Mouse (Mus musculus) intestine, embryonic 16.5 days (tissue): ENCODE data around the gene Tbcel. TPM values are rescaled to one million over a fixed set of nuclear protein-coding genes. Genes with fewer than 3 reads are reported as not detected.

Experiments
- ATAC-seq: fragments of 200-750 bp; cut with Nextera tagmentation; 2 replicates; pipeline ENCODE4 v1.8.0; 2017; ENCODE audit warnings: moderate TSS enrichment, moderate library complexity
- H3K27ac ChIP-seq: fragments of 300-500 bp; sonication (generic); 2 replicates; pipeline ENCODE4 v1.5.1; 2014; ENCODE audit warnings: mild to moderate bottlenecking, low read length
- H3K27me3 ChIP-seq: fragments of 300-500 bp; sonication (generic); replicated peaks from 2 replicates; pipeline ENCODE4 v1.6.1; 2014; ENCODE audit warnings: low read length, control low read depth, mixed read lengths; ENCODE audit not compliant: control insufficient read depth, insufficient read depth
- H3K36me3 ChIP-seq: fragments of 300-500 bp; sonication (generic); 2 replicates; pipeline ENCODE4 v1.6.1; 2014; ENCODE audit warnings: low read length, control low read depth; ENCODE audit not compliant: control insufficient read depth, insufficient read depth
- H3K4me1 ChIP-seq: fragments of 300-500 bp; sonication (generic); 2 replicates; pipeline ENCODE4 v1.6.1; 2014; ENCODE audit warnings: low read length, control low read depth, mixed read lengths; ENCODE audit not compliant: control insufficient read depth, insufficient read depth
- H3K4me2 ChIP-seq: fragments of 300-500 bp; sonication (generic); 2 replicates; pipeline ENCODE4 v1.6.1; 2014; ENCODE audit warnings: low read depth, low read length, control low read depth
- H3K4me3 ChIP-seq: fragments of 300-500 bp; sonication (generic); 2 replicates; pipeline ENCODE4 v1.5.1; 2014; ENCODE audit warnings: mild to moderate bottlenecking, low read length
- H3K9ac ChIP-seq: fragments of 300-500 bp; sonication (generic); 2 replicates; pipeline ENCODE4 v1.6.1; 2014; ENCODE audit warnings: low read depth, low read length
- H3K9me3 ChIP-seq: fragments of 300-500 bp; sonication (generic); 2 replicates; pipeline ENCODE4 v1.6.1; 2016; ENCODE audit warnings: low read length, control low read depth; ENCODE audit not compliant: control insufficient read depth
- WGBS: fragments of 180-500 bp; shearing (Covaris S2); extraction: QIAGEN DNeasy Blood & Tissue Kit; methylation state at CpG from one replicate; pipeline ENCODE4 v1.1.7; 2014; 5-methylcytosine and 5-hydroxymethylcytosine counted together
- polyA plus RNA-seq: library from polyadenylated mRNA; unstranded; fragments of >200 nt; fragmentation: Nextera tagmentation; extraction: Ambion mirVana; gene quantifications from 2 replicates; pipeline ENCODE4 v1.2.1, GENCODE M21; 2015

Gene Tbcel
- polyA plus RNA-seq, 1 experiment from 2014 or later: 5.1 TPM

DNA sequence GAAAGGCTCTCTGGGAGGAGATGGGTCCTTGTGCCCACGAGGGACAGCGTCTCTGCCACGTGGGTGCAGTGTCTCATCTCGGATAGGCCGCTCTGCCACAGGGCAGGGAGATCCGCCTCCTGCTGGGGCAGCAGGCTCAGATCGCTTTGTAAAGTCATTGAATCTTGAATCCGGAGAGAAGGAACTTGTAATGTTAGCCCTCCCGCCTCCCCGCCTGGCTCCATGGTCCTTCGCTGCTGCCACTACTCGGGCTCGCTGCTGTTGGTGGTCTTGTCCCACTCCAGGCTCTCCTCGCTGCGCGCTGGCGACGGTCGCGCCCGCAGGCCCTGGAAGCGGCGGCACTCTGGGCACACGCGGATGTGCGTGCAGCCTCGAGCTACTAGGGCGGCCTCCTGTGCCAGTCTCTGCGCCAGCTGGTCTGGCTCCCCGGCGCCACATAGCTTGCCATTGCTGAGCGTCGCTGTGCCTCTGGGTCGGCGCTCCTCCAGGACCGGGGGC is 13.0 kb upstream of the Tbcel start:
- peak; percentile 36; the same call in 1 of the 2 replicates for ATAC-seq
- Histone ChIP-seq H3K9ac (peak overlapping the region; percentile 36; the same call in 1 of the 2 replicates), H3K4me1 (0 out of 2 replicates have a peak, but pooled peaks cover 2% of the 10 kb centered on the region), H3K9me3 (no peaks in the 10 kb centered on the region), H3K4me2 (peak overlapping the region; percentile 52), H3K36me3 (no peaks in the 10 kb centered on the region), H3K27me3 (no peaks in the 10 kb centered on the region), H3K4me3 (peak overlapping the region; percentile 21), H3K27ac (no peak overlapping the region)
- WGBS: 29% methylated on average over 36 of the region's 36 CpGs

DNA sequence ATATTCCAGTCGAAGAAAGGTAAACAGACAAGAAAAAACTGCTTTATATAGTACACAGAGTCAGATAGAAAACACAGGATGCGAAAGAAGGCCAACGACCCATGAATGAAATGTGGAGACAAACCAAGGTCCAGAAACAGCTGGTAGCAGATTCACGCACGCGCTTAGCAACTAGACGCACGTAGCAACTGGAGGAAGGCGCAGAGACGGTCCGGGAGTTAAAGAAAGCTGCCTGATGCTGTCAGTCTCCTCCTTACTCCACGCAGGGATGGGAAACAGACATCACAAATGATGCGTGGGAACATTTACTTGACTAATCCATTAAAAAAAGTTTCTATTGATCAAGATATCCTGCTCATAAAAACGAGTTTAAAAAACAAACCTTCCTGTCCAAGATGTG is 10.6 kb upstream of the Tbcel start:
- ATAC-seq: no peak
- H3K4me1 ChIP-seq: 0 out of 2 replicates have a peak, but pooled peaks cover 2% of the 10 kb centered on the region
- H3K36me3 ChIP-seq: no peaks in the 10 kb centered on the region
- H3K27me3 ChIP-seq: no peaks in the 10 kb centered on the region
- no peak overlapping the region for H3K27ac ChIP-seq
- no peaks in the 10 kb centered on the region for H3K9me3 ChIP-seq
- no peak overlapping the region for H3K4me3 ChIP-seq
- H3K9ac ChIP-seq: no peak overlapping the region
- no peak overlapping the region for H3K4me2 ChIP-seq
- 47% methylated on average over 14 of the region's 14 CpGs for WGBS

- Histone ChIP-seq H3K27ac (no peak overlapping the region), H3K4me1 (peaks cover 7% of the 10 kb centered on the region), H3K9ac (no peak overlapping the region), H3K27me3 (no peaks in the 10 kb centered on the region), H3K9me3 (no peaks in the 10 kb centered on the region), H3K4me3 (no peak overlapping the region), H3K36me3 (no peaks in the 10 kb centered on the region), H3K4me2 (no peak overlapping the region)
- ATAC-seq: no peak
- WGBS: 56% methylated on average over 5 of the region's 5 CpGs
These were observed 5.5 kb upstream of the Tbcel start for GRCm38 (mm10) chr9:42513159-42513558.

DNA sequence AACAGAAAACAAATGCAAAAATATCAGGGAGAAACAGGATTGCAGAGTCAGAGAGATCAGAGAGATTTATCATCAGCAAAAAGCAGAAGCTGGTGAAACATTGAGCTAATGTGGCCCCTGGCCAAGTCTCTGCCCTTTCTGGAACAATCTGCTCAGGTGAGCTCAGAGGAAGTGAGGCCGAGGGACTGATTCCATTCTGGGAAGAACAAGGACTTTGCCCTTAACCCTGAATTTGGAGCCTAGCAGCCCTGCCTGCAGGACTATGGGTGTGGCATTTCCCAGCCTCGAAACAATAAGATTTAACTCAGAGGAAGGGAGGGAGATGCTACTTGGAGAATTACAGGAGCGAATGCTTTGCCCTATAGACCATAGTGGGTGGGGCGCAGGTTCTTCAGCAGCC is 4.7 kb upstream of the Tbcel start:
- H3K9me3 ChIP-seq: no peaks in the 10 kb centered on the region
- H3K4me2 ChIP-seq: no peak overlapping the region
- ATAC-seq: peak; percentile 92
- H3K4me3 ChIP-seq: no peak overlapping the region
- WGBS: 45% methylated on average over 4 of the region's 4 CpGs
- H3K27ac ChIP-seq: peak overlapping the region; percentile 50; the same call in 1 of the 2 replicates
- no peaks in the 10 kb centered on the region for H3K27me3 ChIP-seq
- no peak overlapping the region for H3K9ac ChIP-seq
- H3K4me1 ChIP-seq: peaks cover 7% of the 10 kb centered on the region
- no peaks in the 10 kb centered on the region for H3K36me3 ChIP-seq

DNA sequence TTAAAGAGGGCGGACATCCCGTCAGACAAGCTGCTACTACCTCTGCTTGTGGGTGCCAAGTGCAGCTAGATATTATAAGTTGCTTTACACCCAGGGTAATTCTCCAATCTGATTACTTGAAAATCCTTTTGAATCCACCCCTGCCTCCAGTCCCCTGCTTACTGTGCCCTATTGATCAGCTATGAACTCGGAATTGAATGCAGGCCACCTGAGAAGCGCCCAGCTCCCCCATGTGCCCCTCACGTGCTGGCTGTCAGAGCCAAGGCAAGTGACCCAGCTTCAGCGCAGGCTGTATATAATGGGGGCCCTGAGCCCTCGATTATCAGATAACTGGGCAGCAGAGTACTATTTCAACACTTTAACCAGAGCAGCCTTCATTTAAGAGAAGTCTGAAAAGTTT is 626 bp upstream of the Tbcel start:
- Histone ChIP-seq H3K4me3 (no peak overlapping the region), H3K4me2 (no peak overlapping the region), H3K27me3 (no peaks in the 10 kb centered on the region), H3K9ac (no peak overlapping the region), H3K36me3 (no peaks in the 10 kb centered on the region), H3K27ac (no peak overlapping the region), H3K4me1 (peaks cover 7% of the 10 kb centered on the region), H3K9me3 (no peaks in the 10 kb centered on the region)
- WGBS: 66% methylated on average over 7 of the region's 7 CpGs
- ATAC-seq: no peak

- Histone ChIP-seq H3K4me1 (peaks cover 2% of the 10 kb centered on the region; the same call in 1 of the 2 replicates), H3K4me2 (no peak overlapping the region), H3K4me3 (no peak overlapping the region), H3K27me3 (no peaks in the 10 kb centered on the region), H3K27ac (no peak overlapping the region), H3K9me3 (no peaks in the 10 kb centered on the region), H3K9ac (no peak overlapping the region), H3K36me3 (no peaks in the 10 kb centered on the region)
- WGBS: 27% methylated on average over 1 of the region's 1 CpGs
- ATAC-seq: peak; percentile 60
These were observed 587 bp downstream of the Tbcel start for GRCm38 (mm10) chr9:42507022-42507421.

GRCm38 (mm10) chr9:42504971-42505510 is 2.6 kb downstream of the Tbcel start:
- Histone ChIP-seq H3K4me2 (no peak overlapping the region), H3K27ac (no peak overlapping the region), H3K4me1 (peaks cover 2% of the 10 kb centered on the region; the same call in 1 of the 2 replicates), H3K27me3 (no peaks in the 10 kb centered on the region), H3K4me3 (no peak overlapping the region), H3K9ac (no peak overlapping the region), H3K9me3 (no peaks in the 10 kb centered on the region), H3K36me3 (no peaks in the 10 kb centered on the region)
- 81% methylated on average over 3 of the region's 3 CpGs for WGBS
- no peak for ATAC-seq

GRCm38 (mm10) chr9:42504559-42504958 is 3.0 kb downstream of the Tbcel start:
- no peak; the same call in 1 of the 2 replicates for ATAC-seq

DNA sequence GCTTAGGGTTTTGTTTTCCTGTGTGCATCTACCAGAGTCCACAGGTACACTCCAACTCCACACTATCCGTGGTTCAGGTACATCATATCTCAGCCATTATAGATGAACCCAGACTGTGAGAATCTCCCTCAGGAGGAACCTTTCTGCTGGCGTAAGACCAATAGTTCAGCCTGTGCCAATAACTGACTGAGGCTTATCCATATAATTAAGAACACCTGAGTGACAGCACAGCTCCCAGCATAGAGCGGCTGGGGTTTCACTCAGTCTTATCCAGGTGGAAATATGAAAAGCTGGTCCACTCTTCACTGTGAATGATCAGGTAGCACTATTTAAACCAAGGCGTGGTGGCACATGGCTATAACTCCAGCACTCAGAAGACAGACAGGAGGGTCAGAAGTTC is 3.9 kb downstream of the Tbcel start:
- Histone ChIP-seq H3K27me3 (no peaks in the 10 kb centered on the region), H3K9ac (no peak overlapping the region), H3K27ac (no peak overlapping the region), H3K4me3 (no peak overlapping the region), H3K9me3 (no peaks in the 10 kb centered on the region), H3K36me3 (no peaks in the 10 kb centered on the region), H3K4me2 (no peak overlapping the region), H3K4me1 (peaks cover 2% of the 10 kb centered on the region; the same call in 1 of the 2 replicates)
- ATAC-seq: no peak
- WGBS: 79% methylated on average over 4 of the region's 4 CpGs

More at GRCm38 (mm10) chr9:42504559-42504958, 3.0 kb downstream of the Tbcel start:
- Histone ChIP-seq H3K27ac (no peak overlapping the region), H3K4me3 (no peak overlapping the region), H3K4me2 (no peak overlapping the region), H3K36me3 (no peaks in the 10 kb centered on the region), H3K4me1 (peaks cover 2% of the 10 kb centered on the region; the same call in 1 of the 2 replicates), H3K27me3 (no peaks in the 10 kb centered on the region), H3K9ac (no peak overlapping the region), H3K9me3 (no peaks in the 10 kb centered on the region)
- 51% methylated on average over 11 of the region's 11 CpGs for WGBS
